Mouse (Mus musculus) midbrain, embryonic 13.5 days (tissue): ENCODE data around the gene Vav1. TPM values are rescaled to one million over a fixed set of nuclear protein-coding genes. Genes with fewer than 3 reads are reported as not detected.
A peak's percentile ranks its signal among the peaks of the same experiment; 100 is the strongest.

ENCODE experiments used
- ATAC-seq: fragments of 200-750 bp; cut with Nextera tagmentation; 2 replicates; pipeline ENCODE4 v1.8.0; 2017; ENCODE audit warnings: mild to moderate bottlenecking, moderate TSS enrichment, moderate library complexity
- H3K27ac ChIP-seq: fragments of 300-500 bp; sonication (generic); 2 replicates; pipeline ENCODE4 v1.5.1; 2015; ENCODE audit warnings: inconsistent platforms, mild to moderate bottlenecking, moderate library complexity
- H3K27me3 ChIP-seq: fragments of 300-500 bp; sonication (generic); 2 replicates; pipeline ENCODE4 v1.6.1; 2015; ENCODE audit warnings: mild to moderate bottlenecking, inconsistent platforms
- H3K36me3 ChIP-seq: fragments of 300-500 bp; sonication (generic); 2 replicates; pipeline ENCODE4 v1.6.1; 2015; ENCODE audit warnings: mild to moderate bottlenecking, inconsistent platforms
- H3K4me1 ChIP-seq: fragments of 300-500 bp; sonication (generic); replicated peaks from 2 replicates; pipeline ENCODE4 v1.6.1; 2015; ENCODE audit warnings: inconsistent platforms
- H3K4me2 ChIP-seq: fragments of 300-500 bp; sonication (generic); replicated peaks from 2 replicates; pipeline ENCODE4 v1.6.1; 2015; ENCODE audit warnings: moderate library complexity, mild to moderate bottlenecking, inconsistent platforms
- H3K4me3 ChIP-seq: fragments of 300-500 bp; sonication (generic); replicated peaks from 2 replicates; pipeline ENCODE4 v1.5.1; 2015; ENCODE audit warnings: mild to moderate bottlenecking, inconsistent platforms
- H3K9ac ChIP-seq: fragments of 300-500 bp; sonication (generic); replicated peaks from 2 replicates; pipeline ENCODE4 v1.6.1; 2015; ENCODE audit warnings: mild to moderate bottlenecking, inconsistent platforms
- H3K9me3 ChIP-seq: fragments of 300-500 bp; sonication (generic); 2 replicates; pipeline ENCODE4 v1.6.1; 2016; ENCODE audit warnings: mild to moderate bottlenecking, inconsistent platforms
- WGBS: fragments of 180-500 bp; shearing (Covaris S2); methylation state at CpG from one replicate; pipeline ENCODE4 v1.1.7; 2015; 5-methylcytosine and 5-hydroxymethylcytosine counted together
- polyA plus RNA-seq: library from polyadenylated mRNA; unstranded; fragments of >200 nt; fragmentation: Nextera tagmentation; extraction: Ambion mirVana; gene quantifications from 2 replicates; pipeline ENCODE4 v1.2.1, GENCODE M21; 2015

Vav1 gene
- polyA plus RNA-seq, 1 experiment from 2014 or later = 1.3 TPM

DNA sequence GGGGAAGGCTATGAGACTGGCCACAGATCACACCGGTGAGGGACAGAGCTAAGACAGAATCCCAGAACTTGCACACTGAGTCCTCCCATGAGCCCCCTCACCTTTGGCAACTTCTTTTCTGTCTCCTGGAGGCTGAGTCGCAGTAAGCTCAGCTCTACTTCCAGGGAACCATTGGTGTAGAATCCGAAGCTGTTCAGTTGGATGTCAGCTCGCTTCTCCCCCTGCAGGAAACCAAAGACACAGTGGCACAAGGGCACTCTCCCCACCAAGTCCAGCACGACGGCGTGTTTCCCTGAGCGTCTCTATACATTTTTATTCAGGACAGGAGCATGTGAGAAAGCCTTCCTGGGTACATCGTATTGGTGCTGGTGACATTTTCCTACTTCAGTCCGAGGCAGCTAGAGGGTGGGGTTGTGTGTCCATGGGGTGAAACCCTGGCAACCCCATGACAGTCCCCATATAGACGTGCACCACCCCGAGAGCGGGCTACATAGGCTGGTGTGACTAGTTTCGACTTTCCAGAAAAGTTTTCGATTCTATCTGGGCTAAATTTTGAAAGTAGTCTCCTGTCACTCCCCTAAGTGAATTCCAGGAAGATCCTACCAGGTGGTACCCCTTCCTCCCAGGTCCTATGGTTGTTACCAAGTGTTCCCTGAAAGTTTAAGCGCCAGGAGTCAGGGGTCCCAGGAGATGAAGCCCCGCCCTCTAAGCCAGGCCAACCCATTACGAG lies 32.1 kb upstream of the Vav1 start:
- no peaks in the 10 kb centered on the region for H3K9me3 ChIP-seq
- ATAC-seq = peak; percentile 3
- WGBS = 4% methylated on average over 18 of the region's 18 CpGs
- H3K27ac ChIP-seq = peak overlapping the region; percentile 95
- H3K4me2 ChIP-seq = peak overlapping the region; percentile 70
- H3K4me1 ChIP-seq = peaks cover 35% of the 10 kb centered on the region
- H3K9ac ChIP-seq = peak overlapping the region; percentile 73
- no peaks in the 10 kb centered on the region for H3K27me3 ChIP-seq
- H3K4me3 ChIP-seq = peak overlapping the region; percentile 52
- peaks cover 18% of the 10 kb centered on the region for H3K36me3 ChIP-seq

DNA sequence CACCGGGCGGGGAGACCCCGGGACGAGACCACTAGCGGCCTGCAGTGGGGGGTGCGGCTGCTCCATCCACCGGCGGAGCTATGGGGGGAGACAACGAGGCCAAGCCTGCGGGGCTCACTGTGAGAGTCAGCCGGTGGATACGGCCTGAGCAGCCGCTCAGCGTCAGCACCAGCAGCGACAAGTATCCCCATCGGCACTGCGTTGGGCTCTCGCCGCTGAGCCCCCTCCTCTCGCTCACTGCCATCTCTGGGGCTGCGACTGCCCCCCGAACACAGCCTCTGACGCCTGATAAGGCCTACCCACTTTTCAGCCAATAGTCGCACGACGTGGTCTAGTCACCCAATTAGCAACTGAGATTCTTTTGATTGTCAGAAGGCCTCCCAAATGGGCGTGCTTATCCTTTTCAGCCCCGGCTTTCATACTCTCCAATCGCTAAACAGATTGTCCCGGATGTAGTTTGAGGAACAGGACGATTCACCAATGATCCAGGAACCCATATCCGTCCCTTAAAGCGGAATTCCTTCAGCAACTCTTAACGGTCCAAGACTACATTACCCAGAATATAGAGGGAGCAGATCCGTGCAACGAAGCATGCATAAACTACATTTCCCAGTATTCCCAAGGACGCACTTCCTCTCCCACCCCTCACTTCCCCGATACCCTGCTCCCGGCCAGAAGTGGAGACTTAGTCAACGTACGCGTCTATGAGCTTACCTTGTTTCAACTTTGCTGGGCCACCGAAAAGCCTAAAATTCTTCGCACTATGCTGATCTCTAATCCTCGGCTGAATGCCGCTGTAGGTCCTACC lies 31.3 kb upstream of the Vav1 start:
- Histone ChIP-seq H3K9me3 (no peaks in the 10 kb centered on the region), H3K4me2 (peak overlapping the region; percentile 90), H3K27ac (peak overlapping the region; percentile 95), H3K4me1 (peaks cover 35% of the 10 kb centered on the region), H3K9ac (peak overlapping the region; percentile 73), H3K36me3 (peaks cover 12% of the 10 kb centered on the region), H3K4me3 (peak overlapping the region; percentile 58), H3K27me3 (no peaks in the 10 kb centered on the region)
- peak; percentile 95 for ATAC-seq
- WGBS = under 1% methylated on average over 46 of the region's 46 CpGs

DNA sequence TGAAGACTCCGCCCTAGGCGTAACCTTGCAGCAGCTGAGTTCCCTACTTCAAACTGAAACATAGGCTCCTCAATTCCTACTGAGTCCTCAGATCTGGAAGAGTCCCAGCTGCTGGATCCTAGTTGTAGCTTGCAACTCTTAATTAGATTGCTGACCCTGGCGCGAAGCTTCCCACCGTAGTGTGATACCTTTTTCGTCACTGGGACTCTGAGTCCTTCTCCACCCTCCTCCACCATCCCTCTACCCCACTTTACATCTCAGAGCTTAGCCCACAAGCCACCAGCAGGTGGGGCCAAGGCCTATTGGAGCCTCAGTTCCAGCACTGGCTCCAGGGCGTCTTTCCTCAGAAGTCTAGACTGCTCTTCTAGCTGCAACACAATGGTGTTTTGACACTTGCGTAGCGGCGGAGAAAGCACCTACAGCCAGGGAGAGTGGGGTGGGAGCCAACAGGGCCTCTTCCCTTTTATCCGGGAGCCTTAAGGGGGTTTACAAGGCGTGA lies 30.6 kb upstream of the Vav1 start, which contains the start of gene Gpr108:
Gpr108 (minus strand) TSS at position 246 of the 499 bp plus-strand sequence.
- H3K36me3 ChIP-seq = peaks cover 6% of the 10 kb centered on the region; the same call in 1 of the 2 replicates
- peak within 1 kb of the TSS; percentile 95 for H3K27ac ChIP-seq
- peak; percentile 55 for ATAC-seq
- H3K9me3 ChIP-seq = no peaks in the 10 kb centered on the region
- under 1% methylated on average over 12 of the region's 12 CpGs for WGBS
- no peaks in the 10 kb centered on the region for H3K27me3 ChIP-seq
- peak within 1 kb of the TSS; percentile 73 for H3K9ac ChIP-seq
- H3K4me3 ChIP-seq = peak within 1 kb of the TSS; percentile 58
- peak within 1 kb of the TSS; percentile 90 for H3K4me2 ChIP-seq
- peaks cover 35% of the 10 kb centered on the region for H3K4me1 ChIP-seq

DNA sequence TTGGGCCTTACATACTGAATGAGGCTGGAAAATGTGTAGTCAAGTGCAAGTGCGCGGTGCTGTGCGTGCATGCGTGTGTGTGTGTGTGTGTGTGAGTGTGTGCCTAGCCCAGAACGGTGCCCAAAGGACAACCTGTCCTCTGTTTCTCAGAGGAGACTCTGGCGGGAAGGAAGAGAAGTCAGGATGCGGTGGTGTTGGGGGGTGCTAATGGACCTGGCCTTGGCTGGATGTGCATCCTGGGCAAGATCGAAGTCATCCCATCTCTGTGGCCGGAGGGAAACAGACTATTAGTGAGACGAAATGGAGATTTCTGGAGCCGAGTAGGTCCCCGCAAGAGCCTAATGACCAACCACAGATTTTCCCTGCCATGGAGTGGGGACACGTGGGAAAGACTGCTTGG lies 30.1 kb upstream of the Vav1 start:
- H3K27me3 ChIP-seq = no peaks in the 10 kb centered on the region
- peak overlapping the region; percentile 44 for H3K9ac ChIP-seq
- peak overlapping the region; percentile 90 for H3K4me2 ChIP-seq
- peak overlapping the region; percentile 78 for H3K27ac ChIP-seq
- peaks cover 35% of the 10 kb centered on the region for H3K4me1 ChIP-seq
- peaks cover 7% of the 10 kb centered on the region; the same call in 1 of the 2 replicates for H3K36me3 ChIP-seq
- WGBS = 8% methylated on average over 13 of the region's 13 CpGs
- no peaks in the 10 kb centered on the region for H3K9me3 ChIP-seq
- H3K4me3 ChIP-seq = peak overlapping the region; percentile 58
- no peak for ATAC-seq

DNA sequence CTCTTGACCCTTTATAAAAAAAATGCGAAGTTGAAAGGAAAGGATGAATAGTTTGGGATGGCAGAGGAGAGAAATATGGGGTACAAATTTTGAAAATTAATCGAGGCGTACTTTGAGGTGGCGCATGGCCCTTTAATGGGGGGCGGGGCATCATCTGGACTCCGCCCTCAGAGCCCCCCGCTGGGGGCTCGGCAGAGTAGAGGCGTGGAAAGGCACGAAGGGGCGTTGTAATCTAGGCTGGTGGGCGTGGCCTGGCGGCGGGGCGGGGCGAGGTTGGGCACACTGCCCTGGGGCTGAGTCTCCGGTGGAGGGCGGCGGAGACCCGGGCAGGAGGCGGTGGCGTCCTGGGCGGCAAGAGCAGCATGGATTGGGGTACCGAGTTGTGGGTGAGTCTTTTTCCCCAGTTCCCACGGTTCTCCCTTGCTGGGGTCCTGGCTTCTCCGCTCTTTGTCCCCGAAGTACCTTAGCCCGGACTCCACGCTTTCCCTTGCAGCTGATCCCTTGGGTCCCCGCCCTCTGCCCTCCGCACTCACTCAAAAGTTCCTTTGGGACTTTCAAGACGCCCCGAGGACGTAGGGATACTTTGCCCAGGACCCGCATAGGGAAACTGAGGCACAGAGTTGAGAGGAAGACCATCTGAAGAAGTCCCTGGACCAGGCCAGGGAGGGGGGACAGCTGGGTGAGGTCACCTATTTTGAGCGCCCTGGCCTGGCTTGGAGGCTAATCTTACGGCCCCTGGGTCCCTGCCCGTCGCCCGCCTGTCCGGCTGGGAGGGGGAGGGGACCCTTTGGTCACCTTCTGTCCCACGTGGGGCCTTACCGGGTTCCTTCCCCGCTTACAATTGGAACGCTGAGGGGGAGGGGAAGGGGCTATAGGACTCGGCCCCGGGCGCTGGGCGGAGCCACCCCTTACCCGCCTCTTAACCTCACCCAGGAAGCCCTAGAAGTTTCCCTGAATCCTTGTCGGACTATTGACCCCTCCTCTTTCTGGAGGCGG lies 29.4 kb upstream of the Vav1 start, which contains the start of gene Trip10:
Trip10 (plus strand) TSS at position 270 of the 996 bp plus-strand sequence.
- Histone ChIP-seq H3K36me3 (peaks cover 7% of the 10 kb centered on the region), H3K4me2 (peak within 1 kb of the TSS; percentile 90)
- ATAC-seq = no peak

DNA sequence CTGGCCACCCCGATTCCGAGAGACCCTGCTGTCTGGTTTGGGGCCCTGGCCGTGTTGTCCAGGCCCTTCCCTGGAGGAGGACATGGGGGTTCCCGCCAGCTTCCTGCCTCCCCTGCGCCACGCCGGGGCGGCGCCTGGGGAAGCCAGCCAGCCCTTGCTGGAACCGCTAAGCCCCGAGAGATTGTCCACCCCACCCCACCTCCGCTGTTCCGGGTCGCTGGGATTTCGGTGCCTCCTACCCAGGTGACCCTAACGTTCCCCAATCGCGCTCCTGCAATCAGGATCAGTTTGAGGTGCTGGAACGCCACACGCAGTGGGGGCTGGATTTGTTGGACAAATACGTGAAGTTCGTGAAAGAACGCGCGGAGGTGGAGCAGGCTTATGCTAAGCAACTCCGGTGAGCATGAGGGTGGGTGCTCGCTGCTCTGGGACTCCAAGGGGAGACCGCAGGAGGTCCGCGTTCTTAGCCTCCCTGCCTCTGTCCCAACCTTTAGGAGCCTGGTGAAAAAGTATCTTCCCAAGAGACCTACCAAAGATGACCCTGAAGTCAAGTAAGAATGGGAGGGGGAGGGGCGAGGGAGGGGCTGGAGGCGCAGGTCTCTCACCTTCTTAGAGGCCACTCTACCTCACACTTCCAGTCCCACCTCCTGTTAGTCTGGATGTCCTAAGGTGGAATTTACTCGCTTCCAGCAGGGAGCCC lies 28.3 kb upstream of the Vav1 start:
- no peak for ATAC-seq
- H3K9ac ChIP-seq = peak overlapping the region; percentile 57
- WGBS = 2% methylated on average over 33 of the region's 33 CpGs
- peak overlapping the region; percentile 58 for H3K4me3 ChIP-seq
- no peaks in the 10 kb centered on the region for H3K27me3 ChIP-seq
- peaks cover 35% of the 10 kb centered on the region for H3K4me1 ChIP-seq
- H3K27ac ChIP-seq = no peak overlapping the region
- H3K36me3 ChIP-seq = peaks cover 18% of the 10 kb centered on the region
- peak overlapping the region; percentile 90 for H3K4me2 ChIP-seq
- no peaks in the 10 kb centered on the region for H3K9me3 ChIP-seq

More for the DNA sequence above, 29.4 kb upstream of the Vav1 start, which contains the start of gene Trip10:
- peak within 1 kb of the TSS; percentile 78 for H3K27ac ChIP-seq
- H3K4me1 ChIP-seq = peaks cover 35% of the 10 kb centered on the region
- under 1% methylated on average over 52 of the region's 52 CpGs for WGBS
- no peaks in the 10 kb centered on the region for H3K27me3 ChIP-seq
- no peaks in the 10 kb centered on the region for H3K9me3 ChIP-seq
- peak within 1 kb of the TSS; percentile 58 for H3K4me3 ChIP-seq
- H3K9ac ChIP-seq = peak within 1 kb of the TSS; percentile 57

DNA sequence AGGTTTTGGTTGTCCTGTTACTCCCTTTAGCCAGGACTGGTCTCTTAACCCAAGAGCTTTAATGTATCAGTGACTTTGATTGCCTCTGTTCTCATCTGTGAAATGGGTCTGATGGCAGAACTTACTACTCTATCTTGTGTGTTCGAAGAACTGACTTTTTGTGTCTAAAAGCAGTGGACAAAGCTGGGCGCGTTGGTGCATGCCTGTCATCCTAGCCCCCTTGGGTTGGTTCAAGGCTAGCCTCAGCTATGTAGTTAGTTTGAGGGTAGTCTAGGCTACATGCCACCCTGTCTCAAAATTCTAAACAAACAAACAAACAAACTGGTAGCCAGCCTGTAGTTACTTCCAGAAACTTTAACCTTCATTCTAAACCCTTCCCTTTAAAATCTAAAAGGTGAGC lies 27.5 kb upstream of the Vav1 start:
- H3K4me2 ChIP-seq = no peak overlapping the region
- H3K4me3 ChIP-seq = no peak overlapping the region
- no peaks in the 10 kb centered on the region for H3K9me3 ChIP-seq
- WGBS = 94% methylated on average over 3 of the region's 3 CpGs
- peaks cover 19% of the 10 kb centered on the region for H3K36me3 ChIP-seq
- H3K27ac ChIP-seq = no peak overlapping the region
- no peaks in the 10 kb centered on the region for H3K27me3 ChIP-seq
- no peak overlapping the region for H3K9ac ChIP-seq
- no peak for ATAC-seq
- H3K4me1 ChIP-seq = peaks cover 29% of the 10 kb centered on the region

DNA sequence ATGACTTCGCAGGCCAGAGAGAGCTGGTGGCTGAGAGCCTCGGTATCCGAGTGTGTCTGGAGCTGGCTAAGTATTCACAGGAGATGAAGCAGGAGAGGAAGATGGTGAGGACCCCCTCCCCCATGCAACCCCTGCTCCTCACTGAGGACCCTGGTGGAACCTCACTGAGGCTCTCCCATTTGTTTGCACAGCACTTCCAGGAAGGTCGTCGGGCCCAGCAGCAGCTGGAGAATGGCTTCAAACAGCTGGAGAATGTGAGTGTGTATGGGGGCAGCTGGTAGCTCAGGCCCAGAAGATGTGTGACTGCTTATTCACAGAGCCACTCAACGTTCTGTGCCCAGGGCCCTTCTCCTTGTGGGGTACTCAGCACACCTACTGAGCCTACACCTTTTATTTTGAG lies 25.6 kb upstream of the Vav1 start:
- Histone ChIP-seq H3K9me3 (no peaks in the 10 kb centered on the region), H3K4me3 (no peak overlapping the region), H3K27ac (no peak overlapping the region), H3K4me2 (no peak overlapping the region), H3K27me3 (no peaks in the 10 kb centered on the region), H3K4me1 (peaks cover 23% of the 10 kb centered on the region), H3K36me3 (peaks cover 30% of the 10 kb centered on the region), H3K9ac (no peak overlapping the region)
- WGBS = 85% methylated on average over 6 of the region's 6 CpGs
- no peak for ATAC-seq

DNA sequence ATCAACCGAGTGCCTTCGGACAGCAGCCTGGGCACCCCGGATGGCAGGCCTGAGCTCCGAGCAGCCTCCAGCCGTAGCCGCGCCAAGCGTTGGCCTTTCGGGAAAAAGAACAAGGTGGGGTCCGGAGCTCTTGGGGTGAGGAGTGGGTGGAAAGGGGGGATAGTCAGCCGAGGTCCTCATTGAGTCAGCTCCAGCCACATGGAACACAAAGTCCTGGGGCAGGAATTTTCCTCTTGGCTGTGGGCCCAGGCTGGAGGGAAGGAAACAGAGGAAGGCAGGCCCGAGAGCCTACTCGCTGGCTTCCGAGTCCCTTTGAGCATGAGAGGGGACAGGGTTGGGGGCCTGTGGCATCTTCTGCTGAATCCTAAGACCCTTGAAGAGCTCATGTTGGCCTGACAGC lies 23.5 kb upstream of the Vav1 start:
- Histone ChIP-seq H3K4me2 (no peak overlapping the region), H3K36me3 (peaks cover 38% of the 10 kb centered on the region), H3K4me3 (no peak overlapping the region), H3K9ac (no peak overlapping the region), H3K4me1 (peaks cover 5% of the 10 kb centered on the region), H3K9me3 (no peaks in the 10 kb centered on the region), H3K27ac (no peak overlapping the region), H3K27me3 (no peaks in the 10 kb centered on the region)
- no peak for ATAC-seq
- WGBS = 93% methylated on average over 14 of the region's 14 CpGs

DNA sequence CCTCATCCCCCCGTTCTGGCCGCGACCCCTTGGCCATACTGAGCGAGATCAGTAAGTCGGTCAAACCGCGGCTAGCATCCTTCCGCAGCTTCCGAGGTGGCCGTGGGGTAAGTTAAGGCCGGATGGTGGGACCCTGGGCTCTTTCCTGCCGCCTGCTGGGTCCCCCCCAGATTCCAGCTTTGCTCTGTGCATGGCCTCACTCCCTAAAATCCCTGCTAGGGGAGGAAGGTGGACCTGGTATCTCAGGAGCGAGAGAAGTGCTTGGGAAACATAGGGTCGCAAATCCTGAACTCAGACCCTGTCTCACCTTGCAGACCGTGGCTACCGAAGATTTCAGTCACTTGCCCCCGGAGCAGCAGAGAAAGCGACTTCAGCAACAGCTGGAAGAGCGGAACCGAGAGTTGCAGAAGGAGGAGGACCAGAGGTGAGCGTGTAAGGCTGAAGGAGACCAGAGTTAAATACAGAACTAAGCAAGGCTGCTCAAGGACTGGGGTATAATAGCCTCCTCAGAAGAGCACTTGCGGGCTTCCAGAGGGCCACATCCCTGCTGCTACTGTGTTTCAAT lies 21.9 kb upstream of the Vav1 start:
- ATAC-seq = no peak
- Histone ChIP-seq H3K36me3 (peaks cover 48% of the 10 kb centered on the region), H3K9ac (no peak overlapping the region), H3K4me1 (no peaks in the 10 kb centered on the region), H3K4me3 (no peak overlapping the region), H3K27me3 (no peaks in the 10 kb centered on the region), H3K9me3 (no peaks in the 10 kb centered on the region), H3K4me2 (no peak overlapping the region), H3K27ac (no peak overlapping the region)
- 95% methylated on average over 22 of the region's 22 CpGs for WGBS
